Mouse (Mus musculus): ENCODE measurements at regions not wholly inside any gene's neighbourhood (a gene's known extent, or its start where the extent isn't known, plus 50 kb on each side); places are given as distances from the start of the nearest gene placed in this dataset.
"Not testable (repeated sequence)": the region's sequence is repeated elsewhere in the genome, so short reads cannot be mapped to it uniquely, and the experiment has no call there.

DNA sequence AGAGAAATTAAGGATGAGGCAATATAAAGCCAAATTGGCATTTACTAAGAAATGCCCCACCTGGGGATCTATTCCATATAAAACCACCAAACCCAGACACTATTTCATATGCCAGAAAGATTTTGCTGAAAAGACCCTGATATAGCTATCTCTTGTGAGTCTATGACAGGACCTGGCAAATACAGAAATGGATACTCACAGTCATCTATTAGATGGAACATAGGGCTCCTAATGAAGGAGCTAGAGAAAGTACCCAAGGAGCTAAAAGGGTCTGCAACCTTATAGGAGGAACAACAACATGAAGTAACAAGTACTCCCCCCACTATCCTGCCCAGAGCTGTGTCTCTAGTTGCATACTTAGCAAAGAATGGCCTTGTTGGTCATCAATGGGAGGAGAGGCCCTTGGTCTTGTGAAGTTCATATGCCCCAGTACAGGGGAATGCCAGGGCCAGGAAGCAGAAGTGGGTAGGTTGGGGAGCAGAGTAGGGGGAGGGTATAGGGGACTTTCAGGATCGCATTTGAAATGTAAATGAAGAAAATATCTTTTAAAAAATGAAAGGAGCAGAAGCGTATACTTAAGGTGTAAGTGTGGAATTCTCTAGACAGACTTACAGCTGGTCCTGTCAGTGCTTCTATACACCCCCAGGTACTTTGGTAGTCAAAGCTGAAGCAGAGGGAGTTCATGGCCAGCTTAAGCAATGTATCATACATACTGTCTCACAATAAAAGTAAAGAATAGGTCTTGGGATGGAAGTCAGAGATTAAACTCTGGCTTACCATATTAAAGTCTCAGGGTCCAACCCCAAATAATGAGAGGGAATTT lies 128.2 kb downstream of the Olfr164 start:
- Histone ChIP-seq H3K4me3 (ENCODE audit: low read depth, low read length) (no peak overlapping the region), H3K36me3 (replicated peaks) (no peaks in the 10 kb centered on the region), H3K4me1 (ENCODE audit: insufficient read depth, low read depth, low read length) (no peaks in the 10 kb centered on the region), H3K27me3 (ENCODE audit: insufficient read depth, low read length) (no peaks in the 10 kb centered on the region), H3K9me3 (replicated peaks) (no peaks in the 10 kb centered on the region)
- DNase-seq (ENCODE audit: low spot score): no peak
- no peak for ATAC-seq (ENCODE audit: extremely low read depth, insufficient number of reproducible peaks, low FRiP score, poor library complexity, severe bottlenecking)
- no peak for TF ChIP-seq POLR2AphosphoS5 (IDR thresholded peaks at IDR 0.05; ENCODE audit: insufficient replicate concordance, low read depth, low read length)

DNA sequence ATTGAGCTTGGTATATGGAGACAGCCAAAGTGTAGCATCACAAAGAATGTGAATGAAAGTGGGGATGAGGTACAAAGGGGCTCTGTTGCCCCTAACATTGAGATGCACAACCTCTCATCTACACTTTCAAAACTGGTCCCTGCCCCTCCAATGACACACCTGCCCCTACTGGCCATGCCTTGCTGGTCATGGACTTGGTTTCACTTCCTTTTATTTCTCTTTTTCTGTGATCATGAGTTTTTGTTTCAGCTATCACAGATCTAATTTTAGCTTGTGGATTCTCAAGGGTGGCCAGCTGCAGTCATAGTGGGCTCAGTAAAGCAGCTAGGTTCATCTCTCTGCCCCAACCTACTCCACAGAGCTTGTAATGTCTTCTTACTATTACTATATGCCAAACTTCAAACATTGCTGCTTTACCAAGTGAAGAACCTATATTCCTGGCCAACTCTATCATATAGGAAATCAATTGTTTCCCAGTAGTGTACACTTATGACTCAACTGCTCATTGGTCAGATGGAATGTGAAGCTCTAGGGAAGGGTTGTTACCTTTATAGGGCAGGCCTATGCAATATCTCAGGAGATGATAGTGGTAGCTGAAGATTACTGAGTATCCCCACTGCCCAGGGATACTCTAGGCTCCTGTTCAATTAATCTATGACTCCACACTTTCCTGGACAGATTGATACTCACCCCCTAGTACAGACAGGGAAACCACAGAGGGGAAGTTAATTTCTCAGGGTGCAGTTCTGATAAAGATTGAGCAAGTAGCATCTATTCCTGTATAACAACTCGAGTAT lies 134.5 kb downstream of the Olfr164 start:
- ATAC-seq (ENCODE audit: extremely low read depth, insufficient number of reproducible peaks, low FRiP score, poor library complexity, severe bottlenecking) (no peak), DNase-seq (ENCODE audit: low spot score) (no peak)
- TF ChIP-seq GATA1 (IDR thresholded peaks at IDR 0.05; ENCODE audit: borderline replicate concordance, low read length) (no peak), POLR2AphosphoS5 (IDR thresholded peaks at IDR 0.05; ENCODE audit: insufficient replicate concordance, low read depth, low read length) (no peak), TAL1 (conservative IDR thresholded peaks at IDR 0.05; ENCODE audit: low read depth, low read length) (no peak), CTCF (IDR thresholded peaks at IDR 0.05; ENCODE audit: low read depth, low read length) (no peak), GATA2 (IDR thresholded peaks at IDR 0.05; ENCODE audit: borderline replicate concordance, low read depth, low read length) (no peak)
- H3K9me3 ChIP-seq (replicated peaks): no peaks in the 10 kb centered on the region
- H3K4me3 ChIP-seq (ENCODE audit: low read depth, low read length): no peak overlapping the region
- H3K4me1 ChIP-seq (ENCODE audit: insufficient read depth, low read depth, low read length): no peaks in the 10 kb centered on the region
- no peaks in the 10 kb centered on the region for H3K27me3 ChIP-seq (ENCODE audit: insufficient read depth, low read length)
- no peaks in the 10 kb centered on the region for H3K36me3 ChIP-seq (replicated peaks)

DNA sequence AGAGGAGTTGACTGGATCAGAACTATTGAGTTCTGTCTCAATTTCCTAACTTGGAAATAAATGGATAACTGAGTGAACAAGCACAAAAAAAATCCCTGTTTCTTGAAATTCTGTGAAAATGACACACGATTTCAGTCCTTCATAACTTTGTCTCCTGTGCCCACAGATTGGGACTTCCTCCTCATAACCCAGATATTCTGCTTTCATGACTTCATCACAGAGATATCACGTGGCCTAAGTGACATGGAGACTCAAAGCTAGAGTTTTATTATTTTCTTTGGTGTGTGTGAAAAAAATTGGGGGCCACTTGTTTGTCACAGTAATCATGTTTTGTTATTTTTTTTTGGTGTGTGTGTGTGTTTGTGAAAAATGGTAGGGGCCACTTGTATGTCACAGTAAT lies 160.8 kb downstream of the Olfr164 start:
- no peak for ATAC-seq (ENCODE audit: extremely low read depth, insufficient number of reproducible peaks, low FRiP score, poor library complexity, severe bottlenecking)

DNA sequence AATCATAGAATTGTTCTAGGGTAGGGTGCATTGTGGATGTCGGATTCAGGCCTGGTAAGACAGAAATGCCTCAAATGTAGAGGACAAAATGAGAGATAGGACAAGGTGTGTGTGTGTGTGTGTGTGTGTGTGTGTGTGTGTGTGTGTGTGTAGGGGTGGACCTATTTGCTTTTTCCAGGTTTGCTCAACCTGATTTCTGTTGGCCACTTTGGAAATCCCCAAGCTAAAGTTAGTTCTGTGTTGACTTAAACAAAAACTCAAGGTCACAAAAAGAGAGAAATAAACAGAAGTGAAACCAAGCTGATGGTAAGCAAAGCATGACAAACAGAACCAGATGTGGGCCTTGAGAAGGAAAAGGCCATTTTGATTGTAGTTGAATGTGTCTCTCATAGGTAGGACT lies 161.4 kb downstream of the Olfr164 start:
- DNase-seq (ENCODE audit: low spot score): not testable (repeated sequence)

More for the DNA sequence above, 160.8 kb downstream of the Olfr164 start:
- Histone ChIP-seq H3K27me3 (ENCODE audit: insufficient read depth, low read length) (0 out of 2 replicates have a peak, but pooled peaks cover 2% of the 10 kb centered on the region), H3K9me3 (replicated peaks) (no peaks in the 10 kb centered on the region), H3K4me3 (ENCODE audit: low read depth, low read length) (no peak overlapping the region), H3K36me3 (replicated peaks) (no peaks in the 10 kb centered on the region), H3K4me1 (ENCODE audit: insufficient read depth, low read depth, low read length) (no peaks in the 10 kb centered on the region)
- no peak for DNase-seq (ENCODE audit: low spot score)
- TF ChIP-seq POLR2AphosphoS5 (IDR thresholded peaks at IDR 0.05; ENCODE audit: insufficient replicate concordance, low read depth, low read length) (no peak), TAL1 (conservative IDR thresholded peaks at IDR 0.05; ENCODE audit: low read depth, low read length) (no peak), CTCF (IDR thresholded peaks at IDR 0.05; ENCODE audit: low read depth, low read length) (no peak), GATA1 (IDR thresholded peaks at IDR 0.05; ENCODE audit: borderline replicate concordance, low read length) (no peak), GATA2 (IDR thresholded peaks at IDR 0.05; ENCODE audit: borderline replicate concordance, low read depth, low read length) (no peak)

DNA sequence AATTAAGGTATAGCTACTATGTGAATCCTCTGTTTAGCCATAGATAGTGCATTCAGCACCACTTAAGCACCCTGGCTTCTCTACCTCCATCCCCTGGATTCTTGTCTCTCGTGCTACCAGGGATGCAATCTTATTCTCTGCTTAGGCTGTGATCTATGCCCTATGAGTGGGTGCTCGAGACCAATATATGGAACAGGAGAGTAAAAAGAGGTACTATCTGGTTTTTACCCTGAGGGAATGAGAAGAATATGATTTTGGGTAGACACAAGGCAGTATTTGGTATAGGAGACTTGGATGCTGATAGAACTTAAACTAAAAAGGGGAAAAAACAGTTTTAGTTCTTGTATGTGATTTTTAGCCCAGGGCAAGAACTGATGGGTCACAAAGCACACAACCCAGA lies 162.8 kb downstream of the Olfr164 start:
- ATAC-seq (ENCODE audit: extremely low read depth, insufficient number of reproducible peaks, low FRiP score, poor library complexity, severe bottlenecking) (no peak), DNase-seq (ENCODE audit: low spot score) (no peak)
- Histone ChIP-seq H3K9me3 (replicated peaks) (no peaks in the 10 kb centered on the region), H3K4me3 (ENCODE audit: low read depth, low read length) (no peak overlapping the region), H3K4me1 (ENCODE audit: insufficient read depth, low read depth, low read length) (no peaks in the 10 kb centered on the region), H3K27me3 (ENCODE audit: insufficient read depth, low read length) (0 out of 2 replicates have a peak, but pooled peaks cover 2% of the 10 kb centered on the region), H3K36me3 (replicated peaks) (no peaks in the 10 kb centered on the region)
- no peak for TF ChIP-seq TAL1 (conservative IDR thresholded peaks at IDR 0.05; ENCODE audit: low read depth, low read length)
- no peak for TF ChIP-seq GATA2 (IDR thresholded peaks at IDR 0.05; ENCODE audit: borderline replicate concordance, low read depth, low read length)
- TF ChIP-seq POLR2AphosphoS5 (IDR thresholded peaks at IDR 0.05; ENCODE audit: insufficient replicate concordance, low read depth, low read length): no peak

More for the DNA sequence above, 161.4 kb downstream of the Olfr164 start:
- not testable (repeated sequence) for H3K27me3 ChIP-seq (ENCODE audit: insufficient read depth, low read length); H3K36me3 ChIP-seq (replicated peaks); H3K4me1 ChIP-seq (ENCODE audit: insufficient read depth, low read depth, low read length); ATAC-seq (ENCODE audit: extremely low read depth, insufficient number of reproducible peaks, low FRiP score, poor library complexity, severe bottlenecking); H3K9me3 ChIP-seq (replicated peaks); H3K4me3 ChIP-seq (ENCODE audit: low read depth, low read length)

DNA sequence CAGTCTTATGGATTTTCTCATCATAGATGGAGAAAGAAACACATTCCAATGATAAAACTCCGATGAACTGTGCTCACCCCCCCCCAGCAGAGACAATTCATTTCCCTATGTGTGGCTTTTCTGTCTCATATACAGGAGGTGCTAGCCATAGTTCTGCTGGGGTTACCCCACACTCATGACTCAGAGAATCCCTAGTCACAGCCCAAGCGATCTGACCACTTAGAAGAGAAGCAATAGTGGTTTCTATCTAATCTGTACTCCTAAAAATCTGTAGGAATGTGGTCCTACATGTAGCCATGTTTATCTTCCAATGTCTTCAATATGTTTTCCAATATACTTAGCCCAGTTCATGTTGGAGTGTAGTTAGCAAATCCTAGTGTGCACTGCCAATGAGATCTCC lies 163.3 kb downstream of the Olfr164 start:
- Histone ChIP-seq H3K4me3 (ENCODE audit: low read depth, low read length) (no peak overlapping the region), H3K36me3 (replicated peaks) (no peaks in the 10 kb centered on the region), H3K4me1 (ENCODE audit: insufficient read depth, low read depth, low read length) (no peaks in the 10 kb centered on the region), H3K9me3 (replicated peaks) (no peaks in the 10 kb centered on the region), H3K27me3 (ENCODE audit: insufficient read depth, low read length) (0 out of 2 replicates have a peak, but pooled peaks cover 2% of the 10 kb centered on the region)
- TF ChIP-seq GATA1 (IDR thresholded peaks at IDR 0.05; ENCODE audit: borderline replicate concordance, low read length): no peak
- TF ChIP-seq POLR2AphosphoS5 (IDR thresholded peaks at IDR 0.05; ENCODE audit: insufficient replicate concordance, low read depth, low read length): no peak
- no peak for TF ChIP-seq GATA2 (IDR thresholded peaks at IDR 0.05; ENCODE audit: borderline replicate concordance, low read depth, low read length)
- DNase-seq (ENCODE audit: low spot score) (no peak), ATAC-seq (ENCODE audit: extremely low read depth, insufficient number of reproducible peaks, low FRiP score, poor library complexity, severe bottlenecking) (no peak)
